Mouse (Mus musculus): ENCODE measurements at regions not wholly inside any gene's neighbourhood (a gene's known extent, or its start where the extent isn't known, plus 50 kb on each side); places are given as distances from the start of the nearest gene placed in this dataset.
A peak's percentile ranks its signal among the peaks of the same experiment; 100 is the strongest.

- H3K4me3 ChIP-seq (replicated peaks), result no peak overlapping the region
- 82% methylated on average over 2 of the region's 2 CpGs for WGBS
Observed at GRCm38 (mm10) chr2:9614415-9614814, 266.6 kb upstream of the 4930412O13Rik start.

DNA sequence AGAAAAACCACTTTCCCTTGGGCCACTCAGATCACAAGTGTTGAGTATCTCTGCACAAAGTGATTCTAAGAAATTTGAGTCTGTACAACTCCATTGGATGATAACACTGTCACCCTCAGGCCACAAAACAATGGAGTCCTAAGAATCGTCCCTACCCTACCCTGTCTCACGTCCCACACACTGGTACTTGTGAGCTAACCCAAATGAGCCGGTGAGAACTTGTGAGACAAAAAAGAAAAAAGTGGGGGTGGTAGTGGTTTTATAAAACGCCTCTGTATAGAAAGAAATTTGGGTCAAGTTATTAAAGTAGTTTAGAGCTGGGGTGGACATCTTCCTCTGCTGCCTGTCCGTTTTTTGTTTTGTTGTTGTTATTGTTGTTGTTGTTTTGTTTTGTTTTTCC, 264.8 kb upstream of the 4930412O13Rik start:
- H3K4me2 ChIP-seq, result no peak overlapping the region
- H3K27me3 ChIP-seq, result no peaks in the 10 kb centered on the region
- no peak overlapping the region for H3K9ac ChIP-seq
- H3K9me3 ChIP-seq (replicated peaks), result no peaks in the 10 kb centered on the region
- peaks cover 6% of the 10 kb centered on the region for H3K4me1 ChIP-seq
- WGBS, result 89% methylated on average over 5 of the region's 5 CpGs
- ATAC-seq (replicated peaks; ENCODE audit: low FRiP score), result no peak
- H3K36me3 ChIP-seq, result no peaks in the 10 kb centered on the region
- no peak overlapping the region for H3K27ac ChIP-seq
- H3K4me3 ChIP-seq (replicated peaks), result no peak overlapping the region

More at GRCm38 (mm10) chr2:9614415-9614814, 266.6 kb upstream of the 4930412O13Rik start:
- Histone ChIP-seq H3K9me3 (replicated peaks) (no peaks in the 10 kb centered on the region), H3K27me3 (no peaks in the 10 kb centered on the region), H3K4me2 (no peak overlapping the region), H3K9ac (no peak overlapping the region), H3K4me1 (no peaks in the 10 kb centered on the region), H3K36me3 (no peaks in the 10 kb centered on the region), H3K27ac (no peak overlapping the region)
- ATAC-seq (replicated peaks; ENCODE audit: low FRiP score), result no peak

GRCm38 (mm10) chr2:9620303-9621244, 260.5 kb upstream of the 4930412O13Rik start:
- ATAC-seq (replicated peaks; ENCODE audit: low FRiP score), result no peak
- WGBS, result 58% methylated on average over 21 of the region's 21 CpGs
- no peaks in the 10 kb centered on the region for H3K9me3 ChIP-seq (replicated peaks)
- no peak overlapping the region for H3K4me2 ChIP-seq
- H3K4me3 ChIP-seq (replicated peaks), result no peak overlapping the region
- peaks cover 7% of the 10 kb centered on the region for H3K4me1 ChIP-seq
- no peak overlapping the region for H3K9ac ChIP-seq
- H3K36me3 ChIP-seq, result no peaks in the 10 kb centered on the region
- no peaks in the 10 kb centered on the region for H3K27me3 ChIP-seq
- no peak overlapping the region for H3K27ac ChIP-seq

DNA sequence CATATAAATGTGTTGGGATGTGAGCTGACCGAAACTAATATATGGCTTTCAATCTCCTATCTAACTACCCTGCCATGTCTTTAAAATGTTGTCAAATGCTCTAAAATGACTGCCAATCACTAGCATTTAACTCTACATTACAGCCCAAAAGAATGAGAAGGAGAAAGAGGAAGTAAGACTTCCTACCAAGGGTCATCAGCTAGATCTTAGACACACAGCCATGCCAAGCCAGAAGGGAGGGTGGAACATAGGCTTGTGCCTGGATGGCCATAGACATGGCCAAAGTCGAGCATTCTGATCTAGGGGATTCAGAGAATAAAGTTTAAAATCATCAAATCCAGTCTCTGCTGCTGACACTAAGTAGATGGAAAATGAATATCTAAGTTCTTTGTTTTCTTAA, 257.4 kb upstream of the 4930412O13Rik start:
- Histone ChIP-seq H3K27ac (no peak overlapping the region), H3K36me3 (no peaks in the 10 kb centered on the region), H3K27me3 (no peaks in the 10 kb centered on the region), H3K9ac (no peak overlapping the region), H3K4me1 (peaks cover 7% of the 10 kb centered on the region), H3K4me2 (no peak overlapping the region), H3K9me3 (replicated peaks) (no peaks in the 10 kb centered on the region), H3K4me3 (replicated peaks) (no peak overlapping the region)
- WGBS, result 94% methylated on average over 2 of the region's 2 CpGs
- ATAC-seq (replicated peaks; ENCODE audit: low FRiP score), result no peak

DNA sequence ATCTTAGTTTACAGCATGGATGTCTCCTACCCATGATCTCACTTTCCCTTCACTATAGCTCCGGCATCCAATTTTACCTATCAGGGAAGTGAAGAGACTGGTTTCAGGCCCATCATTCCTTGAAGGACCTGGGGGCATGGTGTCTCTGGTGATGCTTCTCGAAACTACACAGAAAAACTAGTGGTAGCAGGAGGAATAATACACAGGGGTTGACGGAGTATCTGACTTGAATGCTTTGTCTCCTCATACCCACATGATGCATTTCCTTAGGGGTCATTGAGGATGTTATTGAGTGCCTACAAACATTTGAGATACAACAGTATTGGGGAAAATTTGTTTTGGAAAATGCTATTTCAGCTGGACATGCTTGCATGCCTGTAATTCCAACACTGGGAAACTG, 253.0 kb upstream of the 4930412O13Rik start:
- no peak overlapping the region for H3K27ac ChIP-seq
- no peak overlapping the region for H3K9ac ChIP-seq
- ATAC-seq (replicated peaks; ENCODE audit: low FRiP score), result no peak
- no peaks in the 10 kb centered on the region for H3K36me3 ChIP-seq
- no peaks in the 10 kb centered on the region for H3K9me3 ChIP-seq (replicated peaks)
- H3K4me1 ChIP-seq, result peaks cover 5% of the 10 kb centered on the region
- no peak overlapping the region for H3K4me3 ChIP-seq (replicated peaks)
- H3K4me2 ChIP-seq, result no peak overlapping the region
- no peaks in the 10 kb centered on the region; the same call in 1 of the 2 replicates for H3K27me3 ChIP-seq
- 91% methylated on average over 3 of the region's 3 CpGs for WGBS

GRCm38 (mm10) chr2:9632719-9633446, 248.2 kb upstream of the 4930412O13Rik start:
- no peak overlapping the region for H3K27ac ChIP-seq
- no peaks in the 10 kb centered on the region; the same call in 1 of the 2 replicates for H3K27me3 ChIP-seq
- H3K9me3 ChIP-seq (replicated peaks), result no peaks in the 10 kb centered on the region
- H3K9ac ChIP-seq, result no peak overlapping the region
- WGBS, result 33% methylated on average over 15 of the region's 15 CpGs
- peaks cover 9% of the 10 kb centered on the region for H3K4me1 ChIP-seq
- peak overlapping the region; percentile 33; the same call in 1 of the 2 replicates for H3K4me2 ChIP-seq
- no peak overlapping the region for H3K4me3 ChIP-seq (replicated peaks)
- no peaks in the 10 kb centered on the region for H3K36me3 ChIP-seq
- ATAC-seq (replicated peaks; ENCODE audit: low FRiP score), result no peak

DNA sequence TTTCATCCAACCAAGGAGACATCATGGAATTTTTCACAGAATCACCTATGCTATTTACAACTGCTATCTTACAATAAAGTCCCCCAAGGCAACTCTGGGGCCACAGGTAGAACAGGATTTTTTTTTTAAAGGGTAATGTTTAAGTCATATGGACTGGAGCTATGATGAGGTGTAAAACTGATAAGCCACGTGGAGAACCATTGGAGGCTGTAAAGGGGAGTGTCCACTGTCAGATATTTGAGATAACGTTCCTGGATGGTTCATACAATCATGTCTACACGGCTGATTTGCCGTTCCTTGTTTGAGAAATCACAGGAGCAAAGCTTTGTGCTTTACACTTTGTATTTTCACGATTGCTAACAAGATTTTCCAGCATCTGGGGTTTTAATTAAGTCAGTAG, 241.8 kb upstream of the 4930412O13Rik start:
- Histone ChIP-seq H3K27ac (no peak overlapping the region), H3K9me3 (replicated peaks) (no peaks in the 10 kb centered on the region), H3K9ac (no peak overlapping the region), H3K4me3 (replicated peaks) (no peak overlapping the region), H3K4me1 (0 out of 2 replicates have a peak, but pooled peaks cover 3% of the 10 kb centered on the region), H3K36me3 (no peaks in the 10 kb centered on the region), H3K27me3 (no peaks in the 10 kb centered on the region), H3K4me2 (no peak overlapping the region)
- ATAC-seq (replicated peaks; ENCODE audit: low FRiP score), result no peak
- 49% methylated on average over 5 of the region's 5 CpGs for WGBS

DNA sequence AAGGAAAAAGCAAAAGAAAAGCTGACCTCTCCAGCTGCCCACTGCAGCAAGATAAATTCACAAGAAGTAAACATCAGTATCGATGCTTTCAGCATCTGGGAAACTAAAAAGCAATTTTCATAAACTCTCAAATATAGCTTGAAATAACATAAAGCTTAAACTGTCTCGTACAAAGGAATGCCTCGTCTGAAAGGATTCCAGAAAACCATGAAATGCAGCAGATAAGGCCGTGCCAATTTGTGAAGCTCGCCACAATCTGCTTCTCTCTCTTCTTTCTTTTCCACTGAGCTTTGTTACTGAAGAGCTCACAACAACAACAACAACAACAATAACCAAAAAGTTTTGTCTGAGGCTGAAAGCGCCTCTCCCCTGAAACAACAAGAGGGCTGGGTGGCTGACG, 239.4 kb upstream of the 4930412O13Rik start:
- H3K27me3 ChIP-seq, result no peaks in the 10 kb centered on the region
- no peak overlapping the region for H3K4me2 ChIP-seq
- ATAC-seq (replicated peaks; ENCODE audit: low FRiP score), result no peak
- H3K9me3 ChIP-seq (replicated peaks), result no peaks in the 10 kb centered on the region
- H3K4me1 ChIP-seq, result 0 out of 2 replicates have a peak, but pooled peaks cover 3% of the 10 kb centered on the region
- WGBS, result 60% methylated on average over 7 of the region's 7 CpGs
- H3K9ac ChIP-seq, result no peak overlapping the region
- H3K4me3 ChIP-seq (replicated peaks), result no peak overlapping the region
- no peaks in the 10 kb centered on the region for H3K36me3 ChIP-seq
- H3K27ac ChIP-seq, result no peak overlapping the region

GRCm38 (mm10) chr2:9642411-9642810, 238.6 kb upstream of the 4930412O13Rik start:
- no peak overlapping the region for H3K9ac ChIP-seq
- H3K27ac ChIP-seq, result no peak overlapping the region
- H3K4me2 ChIP-seq, result no peak overlapping the region
- 0 out of 2 replicates have a peak, but pooled peaks cover 3% of the 10 kb centered on the region for H3K4me1 ChIP-seq
- no peaks in the 10 kb centered on the region for H3K27me3 ChIP-seq
- 69% methylated on average over 3 of the region's 3 CpGs for WGBS
- no peaks in the 10 kb centered on the region for H3K9me3 ChIP-seq (replicated peaks)
- no peaks in the 10 kb centered on the region for H3K36me3 ChIP-seq
- no peak for ATAC-seq (replicated peaks; ENCODE audit: low FRiP score)
- H3K4me3 ChIP-seq (replicated peaks), result no peak overlapping the region

DNA sequence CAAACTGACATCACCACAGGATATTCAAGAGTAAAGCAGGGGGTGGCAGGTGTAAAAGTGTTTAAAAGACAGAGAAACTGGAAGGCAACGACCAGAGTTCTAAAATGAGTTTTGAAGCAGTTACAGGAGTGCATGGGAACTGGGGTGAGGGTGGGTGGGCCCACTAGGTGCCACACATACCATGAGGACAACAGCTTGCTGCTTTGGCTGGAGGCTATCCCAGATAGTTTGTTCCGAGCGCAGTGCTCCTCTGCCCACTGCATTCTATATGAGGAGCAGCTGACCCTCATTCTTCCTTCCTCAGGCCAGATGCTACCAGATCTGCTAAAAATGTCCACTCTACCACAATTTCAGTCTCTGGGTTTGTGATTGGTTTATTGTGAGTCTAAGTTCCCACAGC, 234.6 kb upstream of the 4930412O13Rik start:
- Histone ChIP-seq H3K36me3 (no peaks in the 10 kb centered on the region), H3K9ac (no peak overlapping the region), H3K9me3 (replicated peaks) (no peaks in the 10 kb centered on the region), H3K27me3 (no peaks in the 10 kb centered on the region), H3K4me1 (0 out of 2 replicates have a peak, but pooled peaks cover 1% of the 10 kb centered on the region), H3K4me3 (replicated peaks) (no peak overlapping the region), H3K4me2 (no peak overlapping the region), H3K27ac (no peak overlapping the region)
- no peak for ATAC-seq (replicated peaks; ENCODE audit: low FRiP score)
- WGBS, result 70% methylated on average over 3 of the region's 3 CpGs

GRCm38 (mm10) chr2:9646963-9647362, 234.1 kb upstream of the 4930412O13Rik start:
- Histone ChIP-seq H3K27me3 (no peaks in the 10 kb centered on the region), H3K9me3 (replicated peaks) (no peaks in the 10 kb centered on the region), H3K36me3 (no peaks in the 10 kb centered on the region), H3K27ac (no peak overlapping the region), H3K4me2 (no peak overlapping the region), H3K4me1 (no peaks in the 10 kb centered on the region), H3K4me3 (replicated peaks) (no peak overlapping the region), H3K9ac (no peak overlapping the region)
- WGBS, result 19% methylated on average over 4 of the region's 4 CpGs
- ATAC-seq (replicated peaks; ENCODE audit: low FRiP score), result no peak

DNA sequence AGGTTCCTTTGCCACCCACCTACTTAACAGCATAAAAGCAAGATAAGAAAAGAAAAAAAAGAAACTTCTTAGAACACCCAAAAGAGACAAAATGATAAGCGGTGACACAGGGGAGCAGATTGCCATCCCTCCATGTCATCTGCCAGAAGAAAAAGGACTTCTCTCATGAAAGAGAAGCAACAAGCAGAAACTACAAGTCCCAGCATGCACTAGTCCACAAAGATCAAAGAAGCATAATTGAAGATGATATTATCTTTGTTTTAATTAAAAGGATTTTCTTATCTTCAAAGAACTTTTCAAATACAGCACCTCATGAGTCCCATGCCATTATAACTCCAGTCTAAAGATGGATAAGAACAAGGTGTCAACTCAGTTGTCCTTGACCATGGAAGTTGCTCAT, 231.0 kb upstream of the 4930412O13Rik start:
- Histone ChIP-seq H3K27ac (no peak overlapping the region), H3K4me2 (no peak overlapping the region), H3K4me1 (no peaks in the 10 kb centered on the region), H3K9ac (no peak overlapping the region), H3K27me3 (no peaks in the 10 kb centered on the region), H3K4me3 (replicated peaks) (no peak overlapping the region), H3K36me3 (no peaks in the 10 kb centered on the region), H3K9me3 (replicated peaks) (no peaks in the 10 kb centered on the region)
- WGBS, result 100% methylated on average over 1 of the region's 1 CpGs
- ATAC-seq (replicated peaks; ENCODE audit: low FRiP score), result no peak

Measured in kidney, embryonic 15.5 days (tissue).